Mouse (Mus musculus) E14TG2a.4 (cell line): ENCODE data around the gene Nkd1.

Source experiments
- H3K27me3 ChIP-seq: 2 replicates; pipeline ENCODE4 v1.6.1; 2014; ENCODE audit warnings: low read length, control low read depth; ENCODE audit not compliant: insufficient read depth
- H3K36me3 ChIP-seq: 2 replicates; pipeline ENCODE4 v1.6.1; 2014; ENCODE audit warnings: low read length, control low read depth; ENCODE audit not compliant: insufficient read depth
- H3K4me1 ChIP-seq: replicated peaks from 2 replicates; pipeline ENCODE4 v1.6.1; 2014; ENCODE audit warnings: low read depth, low read length, control low read depth
- H3K4me3 ChIP-seq: replicated peaks from 2 replicates; pipeline ENCODE4 v1.5.1; 2014; ENCODE audit warnings: mild to moderate bottlenecking, low read length
- H3K9me3 ChIP-seq: 2 replicates; pipeline ENCODE4 v1.6.1; 2014; ENCODE audit warnings: low read length, control low read depth
- CTCF ChIP-seq: conservative IDR thresholded peaks from 2 replicates; pipeline ENCODE4 v1.5.1; 2014; ENCODE audit warnings: low read length
- NANOG ChIP-seq: IDR thresholded peaks from 2 replicates; pipeline ENCODE4 v1.6.1; 2014; ENCODE audit warnings: borderline replicate concordance, low read length, mixed read lengths
- POU5F1 ChIP-seq: IDR thresholded peaks from 2 replicates; pipeline ENCODE4 v1.6.1; 2014; ENCODE audit warnings: low read length, borderline replicate concordance

Gene Nkd1

DNA sequence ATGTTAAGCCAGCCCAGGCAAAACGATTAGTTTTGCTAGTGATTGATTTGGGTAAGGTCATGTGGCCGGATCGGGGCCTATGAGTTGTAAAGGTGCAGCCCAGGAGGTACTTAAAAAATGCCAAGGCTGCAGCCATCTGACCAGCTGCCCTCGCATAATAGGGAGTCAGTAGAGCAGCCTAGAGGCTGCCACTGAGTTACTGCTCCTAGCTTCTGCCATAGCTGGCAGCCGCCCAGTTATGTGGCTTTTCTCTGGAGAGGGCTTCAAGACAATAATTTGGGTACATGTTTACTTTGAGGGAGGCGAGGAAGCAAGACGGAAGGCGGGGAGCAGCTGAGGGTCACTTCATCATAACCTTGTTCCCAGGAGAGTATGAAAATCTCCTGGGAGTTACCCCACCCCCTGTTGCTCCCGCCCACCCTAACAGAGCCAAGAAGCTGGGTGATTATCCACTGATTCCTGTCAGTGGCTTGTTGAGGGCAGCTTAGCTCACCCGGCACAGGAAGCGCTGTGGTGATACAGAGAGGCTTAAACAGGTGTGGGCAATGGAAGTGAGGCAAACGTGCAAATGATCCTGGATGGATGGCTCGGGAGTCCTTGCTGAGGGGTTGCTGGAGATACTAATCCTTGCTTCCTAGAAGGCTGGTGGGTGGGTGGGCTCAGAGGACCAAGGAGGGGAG is 84.3 kb downstream of the Nkd1 start:
- H3K9me3 ChIP-seq: no peaks in the 10 kb centered on the region
- TF ChIP-seq CTCF (no peak), POU5F1 (no peak), NANOG (no peak)
- peaks cover 44% of the 10 kb centered on the region for H3K4me1 ChIP-seq
- H3K4me3 ChIP-seq: no peak overlapping the region
- no peaks in the 10 kb centered on the region for H3K36me3 ChIP-seq
- H3K27me3 ChIP-seq: peaks cover 13% of the 10 kb centered on the region

DNA sequence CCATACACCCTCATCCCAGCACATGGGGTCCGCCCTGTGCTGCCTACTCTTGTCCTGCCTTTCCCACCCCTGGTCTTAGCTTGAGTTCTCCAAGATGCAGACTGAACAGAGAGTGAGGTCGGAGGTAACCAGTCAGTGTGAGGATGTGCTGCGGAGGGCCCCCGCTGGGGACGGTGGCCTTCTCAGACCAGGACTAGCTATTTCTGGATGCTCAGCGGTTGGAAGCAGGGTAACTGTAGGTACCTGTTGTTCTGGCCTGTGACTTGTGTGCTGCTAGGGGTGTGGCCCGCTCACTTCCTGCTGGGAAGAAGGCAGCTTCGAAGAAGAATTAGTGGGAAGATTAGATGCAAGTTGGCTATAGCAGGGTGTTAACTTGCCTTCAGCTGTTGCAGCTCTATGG is 87.9 kb downstream of the Nkd1 start:
- peaks cover 14% of the 10 kb centered on the region for H3K27me3 ChIP-seq
- H3K4me1 ChIP-seq: peaks cover 35% of the 10 kb centered on the region
- H3K9me3 ChIP-seq: no peaks in the 10 kb centered on the region
- no peaks in the 10 kb centered on the region for H3K36me3 ChIP-seq
- H3K4me3 ChIP-seq: 0 out of 2 replicates have a peak overlapping the region, but pooled peaks have one; percentile 3
- TF ChIP-seq CTCF (no peak), NANOG (no peak), POU5F1 (no peak)

DNA sequence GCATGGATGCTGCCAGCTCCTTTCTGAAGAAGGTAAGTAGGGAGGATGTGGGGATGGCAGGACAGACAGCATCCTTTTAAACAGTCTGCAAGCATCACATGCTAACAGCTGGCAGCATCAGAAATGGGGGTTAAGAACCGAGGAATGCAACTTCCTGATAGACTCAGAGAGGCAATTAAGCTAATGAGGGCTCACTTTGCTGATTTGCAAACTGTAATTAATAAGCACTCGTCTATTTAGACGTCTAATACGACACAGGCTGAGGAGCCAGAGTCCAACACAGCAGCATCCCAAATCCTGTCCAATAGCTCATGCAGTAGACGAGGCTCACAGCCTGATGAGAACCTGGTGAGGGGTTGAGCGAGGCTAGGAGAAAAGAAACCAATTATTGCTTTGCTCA is 89.1 kb downstream of the Nkd1 start:
- no peaks in the 10 kb centered on the region for H3K9me3 ChIP-seq
- no peak for TF ChIP-seq CTCF
- TF ChIP-seq NANOG: no peak
- TF ChIP-seq POU5F1: no peak

DNA sequence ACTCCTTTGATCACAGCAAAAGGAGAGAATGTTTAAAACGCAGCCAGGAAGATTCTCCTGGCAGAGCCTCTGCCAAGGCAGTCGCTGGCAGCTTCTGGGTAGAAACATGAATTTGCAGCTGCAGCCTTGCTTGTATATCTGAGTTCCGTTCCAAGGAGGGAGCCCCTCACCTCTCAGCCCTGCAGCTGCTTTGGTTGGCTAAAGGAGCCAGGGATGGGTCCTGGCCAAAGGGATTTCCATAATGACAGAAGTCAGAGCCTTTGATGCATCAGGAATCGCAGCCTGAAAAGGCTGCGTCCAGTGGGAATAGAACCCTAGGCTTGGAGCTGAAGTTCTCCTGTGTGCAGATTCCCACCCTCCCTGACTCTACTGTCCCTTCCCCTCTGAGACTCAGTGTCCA is 93.8 kb downstream of the Nkd1 start:
- Histone ChIP-seq H3K4me1 (no peaks in the 10 kb centered on the region; the same call in 1 of the 2 replicates), H3K36me3 (no peaks in the 10 kb centered on the region), H3K4me3 (no peak overlapping the region), H3K27me3 (peaks cover 31% of the 10 kb centered on the region), H3K9me3 (no peaks in the 10 kb centered on the region)
- TF ChIP-seq POU5F1 (no peak), NANOG (no peak), CTCF (no peak)

More for the DNA sequence above, 89.1 kb downstream of the Nkd1 start:
- Histone ChIP-seq H3K4me1 (peaks cover 25% of the 10 kb centered on the region), H3K4me3 (no peak overlapping the region), H3K27me3 (peaks cover 20% of the 10 kb centered on the region), H3K36me3 (no peaks in the 10 kb centered on the region)

DNA sequence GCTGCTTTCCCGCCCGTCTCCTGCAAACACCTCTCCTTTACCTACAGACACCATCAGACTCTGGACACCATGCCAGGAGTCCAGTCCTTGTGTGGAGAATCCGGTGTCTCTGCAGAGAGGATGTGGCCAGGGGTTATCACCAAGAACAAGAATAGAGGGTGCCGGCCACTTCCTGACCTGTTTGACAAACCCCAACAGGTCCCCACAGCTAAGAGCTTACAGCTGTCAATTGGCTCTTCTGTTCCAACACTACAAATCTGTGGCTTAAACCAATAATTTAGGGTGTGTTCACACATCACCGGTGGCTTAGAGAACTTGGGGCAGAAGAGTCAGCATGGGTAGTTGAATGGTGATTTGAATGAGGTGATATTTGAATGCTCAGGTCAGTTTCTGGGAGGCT is 97.5 kb downstream of the Nkd1 start:
- no peak for TF ChIP-seq CTCF
- no peak for TF ChIP-seq NANOG
- TF ChIP-seq POU5F1: no peak
- Histone ChIP-seq H3K36me3 (no peaks in the 10 kb centered on the region), H3K9me3 (no peaks in the 10 kb centered on the region), H3K4me3 (no peak overlapping the region), H3K27me3 (peaks cover 33% of the 10 kb centered on the region), H3K4me1 (no peaks in the 10 kb centered on the region)

DNA sequence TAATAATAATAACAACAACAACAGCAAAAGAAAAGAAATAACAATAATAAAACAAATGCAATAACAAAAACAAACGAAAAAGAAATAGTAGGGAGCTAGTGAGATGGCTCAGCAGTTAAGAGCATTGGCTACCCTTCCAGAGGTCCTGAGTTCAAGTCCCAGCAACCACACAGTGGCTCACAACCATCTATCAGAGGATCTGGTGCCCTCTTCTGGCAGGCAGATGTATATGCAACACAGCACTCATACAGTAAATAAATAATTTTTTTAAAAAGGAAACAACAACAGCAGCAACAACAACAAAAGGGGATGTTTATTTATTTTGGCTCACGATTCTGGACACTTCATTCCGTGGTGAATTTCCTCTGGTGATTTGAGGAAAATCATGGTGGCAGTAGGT is 98.4 kb downstream of the Nkd1 start:
- no peaks in the 10 kb centered on the region for H3K4me1 ChIP-seq
- no peak for TF ChIP-seq NANOG
- TF ChIP-seq POU5F1: no peak
- TF ChIP-seq CTCF: peak; percentile 49
- H3K9me3 ChIP-seq: no peaks in the 10 kb centered on the region
- no peak overlapping the region for H3K4me3 ChIP-seq
- peaks cover 37% of the 10 kb centered on the region for H3K27me3 ChIP-seq
- H3K36me3 ChIP-seq: no peaks in the 10 kb centered on the region

DNA sequence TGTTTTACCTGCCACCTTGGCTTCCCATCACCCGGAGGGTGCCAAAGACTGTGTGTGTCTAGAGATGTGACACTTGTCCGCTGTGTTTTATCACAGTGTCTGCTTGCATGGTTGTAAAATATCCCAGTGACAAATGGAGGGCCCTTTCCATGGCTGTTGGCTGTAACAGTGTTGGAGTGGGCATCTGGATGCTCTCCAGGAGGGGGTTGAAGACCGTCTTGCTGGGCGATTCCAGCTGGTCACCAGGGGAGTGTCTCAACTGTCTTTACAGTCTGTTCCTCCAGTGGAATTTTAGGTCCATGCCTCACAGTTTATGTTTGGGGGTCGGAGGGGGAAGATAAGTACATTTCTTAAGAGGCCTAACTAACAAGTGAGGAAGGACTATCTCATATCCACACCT is 99.8 kb downstream of the Nkd1 start:
- H3K4me3 ChIP-seq: no peak overlapping the region

DNA sequence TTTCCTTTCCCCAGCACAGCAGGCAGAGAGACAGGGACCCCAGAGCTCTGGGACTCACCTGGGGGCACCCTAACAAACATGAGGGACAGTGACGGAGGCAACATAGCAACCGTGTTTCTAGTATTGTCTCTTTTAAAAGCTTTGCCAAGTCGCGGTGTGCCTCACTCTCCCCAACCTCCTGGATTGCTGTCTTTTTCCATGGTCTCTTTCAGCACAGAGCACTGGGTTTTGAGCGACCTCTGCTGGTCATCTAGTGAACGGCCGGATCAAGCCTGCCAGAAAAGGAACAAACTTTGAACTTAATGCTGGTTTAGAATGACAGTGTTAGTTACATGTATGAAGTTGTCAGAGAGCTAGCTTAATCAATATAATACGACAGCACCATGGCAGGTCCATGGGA is 100.3 kb downstream of the Nkd1 start:
- Histone ChIP-seq H3K27me3 (peaks cover 50% of the 10 kb centered on the region), H3K4me3 (no peak overlapping the region), H3K9me3 (peaks cover 5% of the 10 kb centered on the region; the same call in 1 of the 2 replicates), H3K4me1 (no peaks in the 10 kb centered on the region), H3K36me3 (no peaks in the 10 kb centered on the region)
- TF ChIP-seq POU5F1 (no peak), CTCF (peak; percentile 39)

More for the DNA sequence above, 99.8 kb downstream of the Nkd1 start:
- H3K27me3 ChIP-seq: peaks cover 45% of the 10 kb centered on the region
- no peaks in the 10 kb centered on the region for H3K36me3 ChIP-seq
- no peaks in the 10 kb centered on the region for H3K4me1 ChIP-seq
- no peak for TF ChIP-seq POU5F1
- no peak for TF ChIP-seq CTCF
- TF ChIP-seq NANOG: no peak
- 0 out of 2 replicates have a peak, but pooled peaks cover 4% of the 10 kb centered on the region for H3K9me3 ChIP-seq

DNA sequence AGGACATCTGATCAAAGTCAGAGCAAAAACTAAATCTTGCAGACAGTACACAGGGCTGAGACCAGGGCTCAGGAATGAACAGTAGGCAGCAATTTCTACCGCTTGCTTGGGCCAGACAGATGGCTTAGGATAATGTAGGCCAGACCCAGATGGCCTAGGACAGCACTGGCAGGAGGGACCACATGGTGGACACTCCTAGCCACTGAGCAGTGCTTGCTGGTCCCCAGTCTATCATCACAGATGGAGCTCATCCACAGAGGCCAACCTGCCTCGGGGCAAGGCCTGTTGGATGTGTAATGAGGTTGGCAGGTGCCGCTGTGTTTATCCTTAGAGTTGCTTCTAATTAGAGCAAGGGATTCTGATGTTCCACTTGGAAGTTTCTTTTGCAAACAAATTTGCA is 102.2 kb downstream of the Nkd1 start:
- H3K9me3 ChIP-seq: peaks cover 11% of the 10 kb centered on the region; the same call in 1 of the 2 replicates
- no peak overlapping the region for H3K4me3 ChIP-seq
- H3K27me3 ChIP-seq: peaks cover 54% of the 10 kb centered on the region
- no peak for TF ChIP-seq POU5F1
- peaks cover 4% of the 10 kb centered on the region; the same call in 1 of the 2 replicates for H3K4me1 ChIP-seq
- H3K36me3 ChIP-seq: no peaks in the 10 kb centered on the region
